Mouse (Mus musculus) embryonic facial prominence, embryonic 13.5 days (tissue): Measurements from ENCODE around the gene Nfic. TPM values are rescaled to one million over a fixed set of nuclear protein-coding genes. Genes with fewer than 3 reads are reported as not detected.

Experiments used
- ATAC-seq: fragments of 200-750 bp; cut with Nextera tagmentation; 2 replicates; pipeline ENCODE4 v1.8.0; 2017; ENCODE audit warnings: low read depth; ENCODE audit not compliant: insufficient number of reproducible peaks, insufficient read depth, low FRiP score, low TSS enrichment
- H3K27ac ChIP-seq: fragments of 300-500 bp; sonication (generic); 2 replicates; pipeline ENCODE4 v1.5.1; 2015; ENCODE audit warnings: moderate library complexity, mild to moderate bottlenecking, inconsistent platforms
- H3K27me3 ChIP-seq: fragments of 300-500 bp; sonication (generic); 2 replicates; pipeline ENCODE4 v1.6.1; 2015; ENCODE audit warnings: mild to moderate bottlenecking, inconsistent platforms
- H3K36me3 ChIP-seq: fragments of 300-500 bp; sonication (generic); 2 replicates; pipeline ENCODE4 v1.6.1; 2015; ENCODE audit warnings: mild to moderate bottlenecking, inconsistent platforms
- H3K4me1 ChIP-seq: fragments of 300-500 bp; sonication (generic); 2 replicates; pipeline ENCODE4 v1.6.1; 2015; ENCODE audit warnings: inconsistent platforms
- H3K4me2 ChIP-seq: fragments of 300-500 bp; sonication (generic); 2 replicates; pipeline ENCODE4 v1.6.1; 2015; ENCODE audit warnings: moderate library complexity, mild to moderate bottlenecking, inconsistent platforms
- H3K4me3 ChIP-seq: fragments of 300-500 bp; sonication (generic); 2 replicates; pipeline ENCODE4 v1.5.1; 2015; ENCODE audit warnings: mild to moderate bottlenecking, inconsistent platforms
- H3K9ac ChIP-seq: fragments of 300-500 bp; sonication (generic); 2 replicates; pipeline ENCODE4 v1.6.1; 2015; ENCODE audit warnings: mild to moderate bottlenecking, inconsistent platforms
- H3K9me3 ChIP-seq: fragments of 300-500 bp; sonication (generic); 2 replicates; pipeline ENCODE4 v1.6.1; 2016; ENCODE audit warnings: inconsistent platforms
- WGBS: fragments of 180-500 bp; shearing (Covaris S2); methylation state at CpG from one replicate; pipeline ENCODE4 v1.1.7; 2015; ENCODE audit warnings: mixed read lengths; 5-methylcytosine and 5-hydroxymethylcytosine counted together
- polyA plus RNA-seq: library from polyadenylated mRNA; unstranded; fragments of >200 nt; fragmentation: Nextera tagmentation; extraction: Ambion mirVana; gene quantifications from 2 replicates; pipeline ENCODE4 v1.2.1, GENCODE M21; 2015

The Nfic gene
- polyA plus RNA-seq, 1 experiment from 2014 or later: 96.1 TPM

GRCm38 (mm10) chr10:81376561-81377361 lies 78.7 kb downstream of the Nfic start:
- WGBS: 31% methylated on average over 6 of the region's 6 CpGs
- H3K27ac ChIP-seq: 0 out of 2 replicates have a peak overlapping the region, but pooled peaks have one; percentile 75
- ATAC-seq: no peak

DNA sequence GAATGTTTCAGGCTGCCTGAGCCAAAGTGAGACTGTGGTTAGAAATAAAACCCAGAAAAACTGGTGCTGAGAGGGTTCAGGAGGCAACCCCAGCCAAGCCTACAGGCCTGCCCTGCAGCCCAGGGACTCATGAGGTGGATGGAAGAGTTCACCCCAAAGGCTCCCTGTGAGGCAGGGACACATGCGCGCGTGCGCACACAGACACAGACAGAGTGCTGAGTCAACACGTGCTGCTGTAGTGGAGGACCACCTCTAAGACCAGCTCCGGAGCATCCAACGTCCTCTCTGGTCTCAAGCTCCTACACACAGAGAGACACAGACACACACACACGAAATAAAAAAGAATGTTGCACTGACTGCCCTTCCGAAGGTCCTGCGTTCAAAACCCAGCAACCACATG lies 80.1 kb downstream of the Nfic start:
- H3K4me3 ChIP-seq: no peak overlapping the region
- 92% methylated on average over 10 of the region's 10 CpGs for WGBS
- no peak for ATAC-seq
- H3K9ac ChIP-seq: no peak overlapping the region
- no peaks in the 10 kb centered on the region for H3K27me3 ChIP-seq
- no peaks in the 10 kb centered on the region for H3K9me3 ChIP-seq
- peaks cover 39% of the 10 kb centered on the region for H3K4me1 ChIP-seq
- no peak overlapping the region for H3K27ac ChIP-seq
- no peak overlapping the region for H3K4me2 ChIP-seq
- peaks cover 55% of the 10 kb centered on the region for H3K36me3 ChIP-seq

More at GRCm38 (mm10) chr10:81376561-81377361, 78.7 kb downstream of the Nfic start:
- peak overlapping the region; percentile 88 for H3K4me2 ChIP-seq
- no peaks in the 10 kb centered on the region for H3K27me3 ChIP-seq
- H3K9ac ChIP-seq: peak overlapping the region; percentile 95
- peak overlapping the region; percentile 79 for H3K4me3 ChIP-seq
- H3K36me3 ChIP-seq: peaks cover 41% of the 10 kb centered on the region
- H3K4me1 ChIP-seq: peaks cover 39% of the 10 kb centered on the region
- H3K9me3 ChIP-seq: no peaks in the 10 kb centered on the region

GRCm38 (mm10) chr10:81367207-81367495 lies 88.3 kb downstream of the Nfic start:
- peaks cover 27% of the 10 kb centered on the region for H3K4me1 ChIP-seq
- WGBS: 84% methylated on average over 6 of the region's 6 CpGs
- H3K9me3 ChIP-seq: no peaks in the 10 kb centered on the region
- H3K4me3 ChIP-seq: no peak overlapping the region
- H3K27ac ChIP-seq: no peak overlapping the region
- H3K36me3 ChIP-seq: peaks cover 74% of the 10 kb centered on the region
- peaks cover 39% of the 10 kb centered on the region for H3K27me3 ChIP-seq
- no peak for ATAC-seq
- no peak overlapping the region for H3K4me2 ChIP-seq
- no peak overlapping the region for H3K9ac ChIP-seq

GRCm38 (mm10) chr10:81366477-81367206 lies 88.8 kb downstream of the Nfic start:
- Histone ChIP-seq H3K27ac (no peak overlapping the region), H3K4me1 (peaks cover 27% of the 10 kb centered on the region), H3K27me3 (peaks cover 39% of the 10 kb centered on the region), H3K36me3 (peaks cover 74% of the 10 kb centered on the region), H3K9ac (no peak overlapping the region; the same call in 1 of the 2 replicates), H3K4me2 (no peak overlapping the region), H3K4me3 (no peak overlapping the region), H3K9me3 (no peaks in the 10 kb centered on the region)
- 80% methylated on average over 6 of the region's 6 CpGs for WGBS
- no peak for ATAC-seq

GRCm38 (mm10) chr10:81365672-81366476 lies 89.6 kb downstream of the Nfic start, which contains the start of gene 4930404N11Rik:
Gene 4930404N11Rik, minus strand, starts transcription at chr10:81365816.
- Histone ChIP-seq H3K4me1 (peaks cover 31% of the 10 kb centered on the region), H3K4me3 (peak within 1 kb of the TSS; percentile 32), H3K9ac (peak within 1 kb of the TSS; percentile 61), H3K4me2 (peak within 1 kb of the TSS; percentile 60), H3K27ac (no peak within 1 kb of the TSS), H3K9me3 (no peaks in the 10 kb centered on the region), H3K27me3 (peaks cover 39% of the 10 kb centered on the region), H3K36me3 (peaks cover 73% of the 10 kb centered on the region)
- 24% methylated on average over 12 of the region's 12 CpGs for WGBS
- ATAC-seq: no peak

DNA sequence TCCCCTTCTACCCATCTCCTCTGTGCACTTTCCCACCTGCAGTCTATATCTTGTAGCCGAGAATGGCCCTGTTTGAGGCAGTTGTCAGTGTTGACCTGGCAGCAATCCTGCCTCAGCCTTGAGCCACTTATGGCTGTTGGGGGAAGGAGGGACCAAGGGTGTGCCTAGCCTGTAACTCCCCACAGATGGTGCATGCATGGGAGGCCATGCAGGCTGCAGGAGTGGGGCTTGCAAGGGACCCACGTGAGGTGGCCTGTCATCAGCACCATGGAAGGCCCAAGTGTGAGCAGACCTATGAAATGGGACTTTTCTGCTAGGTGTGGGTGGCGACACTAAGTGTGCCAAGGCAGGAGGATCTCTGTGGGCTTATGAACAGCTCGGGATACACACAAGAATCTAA lies 90.4 kb downstream of the Nfic start:
- Histone ChIP-seq H3K36me3 (peaks cover 68% of the 10 kb centered on the region), H3K4me3 (no peak overlapping the region), H3K9me3 (no peaks in the 10 kb centered on the region), H3K4me1 (peaks cover 37% of the 10 kb centered on the region), H3K27me3 (peaks cover 39% of the 10 kb centered on the region), H3K9ac (no peak overlapping the region), H3K27ac (no peak overlapping the region), H3K4me2 (no peak overlapping the region)
- WGBS: 28% methylated on average over 4 of the region's 4 CpGs
- ATAC-seq: 0 out of 2 replicates have a peak, but pooled peaks have one; percentile 12

DNA sequence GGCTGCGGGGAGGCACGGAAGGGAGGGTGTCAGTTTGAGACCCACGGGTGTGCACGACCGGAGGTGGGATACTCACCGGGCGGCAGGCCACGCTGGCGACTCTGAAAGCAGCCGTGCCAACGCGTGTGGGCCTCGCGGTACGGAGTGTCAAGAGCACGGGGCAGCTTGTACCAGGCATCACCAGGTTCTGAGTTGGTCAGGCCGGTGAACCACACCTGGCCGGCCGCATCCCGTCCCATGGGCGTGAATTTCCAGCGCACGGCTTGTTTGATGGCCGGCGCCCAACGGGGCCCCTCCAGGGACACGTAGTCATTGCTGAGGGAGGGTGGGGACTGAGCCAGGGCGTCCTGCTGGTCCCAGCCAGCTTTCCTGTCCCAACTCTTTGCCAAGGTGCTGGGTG lies 90.8 kb downstream of the Nfic start:
- no peak for ATAC-seq
- peaks cover 67% of the 10 kb centered on the region for H3K36me3 ChIP-seq
- no peaks in the 10 kb centered on the region for H3K9me3 ChIP-seq
- H3K4me3 ChIP-seq: peak overlapping the region; percentile 32
- no peak overlapping the region for H3K27ac ChIP-seq
- H3K4me1 ChIP-seq: peaks cover 37% of the 10 kb centered on the region
- peaks cover 39% of the 10 kb centered on the region for H3K27me3 ChIP-seq
- H3K4me2 ChIP-seq: peak overlapping the region; percentile 60
- 11% methylated on average over 28 of the region's 28 CpGs for WGBS
- H3K9ac ChIP-seq: peak overlapping the region; percentile 61

- WGBS: 11% methylated on average over 54 of the region's 54 CpGs
- ATAC-seq: no peak
- no peaks in the 10 kb centered on the region for H3K9me3 ChIP-seq
- H3K9ac ChIP-seq: peak overlapping the region; percentile 61; the same call in 1 of the 2 replicates
- peaks cover 57% of the 10 kb centered on the region for H3K36me3 ChIP-seq
- H3K27ac ChIP-seq: no peak overlapping the region
- H3K4me3 ChIP-seq: peak overlapping the region; percentile 32
- H3K27me3 ChIP-seq: peaks cover 39% of the 10 kb centered on the region
- H3K4me1 ChIP-seq: peaks cover 44% of the 10 kb centered on the region
- peak overlapping the region; percentile 60 for H3K4me2 ChIP-seq
Observed at GRCm38 (mm10) chr10:81363436-81364346, 91.7 kb downstream of the Nfic start.

GRCm38 (mm10) chr10:81362336-81362949 lies 93.0 kb downstream of the Nfic start:
- Histone ChIP-seq H3K9me3 (no peaks in the 10 kb centered on the region), H3K9ac (no peak overlapping the region), H3K27me3 (peaks cover 39% of the 10 kb centered on the region), H3K4me1 (peaks cover 55% of the 10 kb centered on the region), H3K4me3 (no peak overlapping the region; the same call in 1 of the 2 replicates), H3K27ac (no peak overlapping the region), H3K36me3 (peaks cover 45% of the 10 kb centered on the region), H3K4me2 (no peak overlapping the region)
- no peak for ATAC-seq
- WGBS: 76% methylated on average over 12 of the region's 12 CpGs

DNA sequence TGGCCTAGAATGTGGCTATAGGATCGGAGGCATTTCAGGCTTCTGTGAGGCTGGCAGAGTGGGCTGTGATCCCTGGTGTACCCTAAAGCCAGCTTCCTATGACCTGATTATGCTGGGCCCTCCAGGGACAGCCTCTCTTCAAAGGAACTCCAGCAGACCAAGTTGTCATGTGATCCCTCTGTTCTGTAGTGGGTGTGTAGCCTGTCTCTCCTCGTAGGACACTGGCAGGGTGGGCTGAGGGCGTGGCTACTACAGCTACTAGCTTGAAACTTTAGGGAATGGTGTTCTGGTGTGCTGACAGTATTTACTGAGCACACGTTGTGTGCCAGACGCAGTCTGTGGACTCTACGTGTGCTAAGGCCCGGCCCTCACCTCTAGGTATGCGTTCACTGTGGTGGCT lies 94.7 kb downstream of the Nfic start:
- ATAC-seq: no peak
- peaks cover 33% of the 10 kb centered on the region for H3K27me3 ChIP-seq
- 0 out of 2 replicates have a peak overlapping the region, but pooled peaks have one; percentile 44 for H3K9ac ChIP-seq
- H3K27ac ChIP-seq: no peak overlapping the region
- no peak overlapping the region for H3K4me3 ChIP-seq
- H3K9me3 ChIP-seq: no peaks in the 10 kb centered on the region
- peaks cover 30% of the 10 kb centered on the region for H3K36me3 ChIP-seq
- 63% methylated on average over 8 of the region's 8 CpGs for WGBS
- H3K4me1 ChIP-seq: peaks cover 61% of the 10 kb centered on the region
- no peak overlapping the region for H3K4me2 ChIP-seq
